Mouse (Mus musculus) mouse embryonic stem cell (cell line): ENCODE data around the gene H2-D1.

Experiments
- in situ Hi-C, 2 experiments: fragments of 300-500 bp; cut with MboI; formaldehyde crosslinking; loops; 1 replicate in 1 of 2; 3 replicates in 1 of 2; pipeline ENCODE4 v1.14.3; 2019 to 2020; ENCODE audit warnings: low sequenced_read_pairs in 2 of 2, low pct_unique_long_range_greater_than_20kb in 1 of 2, mixed read lengths in 1 of 2; ENCODE audit not compliant: unreplicated experiment in 1 of 2

Gene H2-D1

GRCm38 (mm10) chr17:35253293-35254093, 9.0 kb upstream of the H2-D1 start:
- in situ Hi-C loops: no loop called here

- in situ Hi-C loops: no loop called here
Observed at GRCm38 (mm10) chr17:35254241-35255098, 8.1 kb upstream of the H2-D1 start.

- in situ Hi-C loops: no loop called here
Observed at GRCm38 (mm10) chr17:35255301-35255700, 7.2 kb upstream of the H2-D1 start.

GRCm38 (mm10) chr17:35255704-35256103, 6.8 kb upstream of the H2-D1 start:
- in situ Hi-C loops: no loop called here

- in situ Hi-C loops: no loop called here
Observed at GRCm38 (mm10) chr17:35257378-35257777, 5.2 kb upstream of the H2-D1 start.

GRCm38 (mm10) chr17:35257824-35258491, 4.6 kb upstream of the H2-D1 start:
- in situ Hi-C loops: no loop called here

- in situ Hi-C loops: no loop called here
Observed at GRCm38 (mm10) chr17:35258492-35259478, 3.7 kb upstream of the H2-D1 start.

- in situ Hi-C loops: loop anchor here in 1 of 2 experiments (5.0 kb wide), 1 partner anchor 43 kb away; no protein-coding TSS in a partner anchor
Observed at GRCm38 (mm10) chr17:35259621-35260020, 2.9 kb upstream of the H2-D1 start.

- in situ Hi-C loops: loop anchor here in 1 of 2 experiments (5.0 kb wide), 1 partner anchor 41 kb away; no protein-coding TSS in a partner anchor
Observed at GRCm38 (mm10) chr17:35261651-35262050, 879 bp upstream of the H2-D1 start.

- in situ Hi-C loops: loop anchor here in 1 of 2 experiments (5.0 kb wide), 1 partner anchor 39 kb away; no protein-coding TSS in a partner anchor
Observed at GRCm38 (mm10) chr17:35263523-35263883, 973 bp downstream of the H2-D1 start.

GRCm38 (mm10) chr17:35267399-35268086, 5.0 kb downstream of the H2-D1 start:
- in situ Hi-C loops: no loop called here

- in situ Hi-C loops: no loop called here
Observed at GRCm38 (mm10) chr17:35269653-35270347, 7.3 kb downstream of the H2-D1 start.

- in situ Hi-C loops: no loop called here
Observed at GRCm38 (mm10) chr17:35272249-35272648, 9.7 kb downstream of the H2-D1 start.

GRCm38 (mm10) chr17:35274770-35275169, 12.2 kb downstream of the H2-D1 start:
- in situ Hi-C loops: no loop called here

- in situ Hi-C loops: no loop called here
Observed at GRCm38 (mm10) chr17:35276304-35276864, 13.9 kb downstream of the H2-D1 start.

- in situ Hi-C loops: no loop called here
Observed at GRCm38 (mm10) chr17:35278049-35278448, 15.5 kb downstream of the H2-D1 start.
